In genomic region chr8:95738596-95738995, GRCm38 (mm10) we compare ENCODE assay signal across 10 mouse cellular contexts. TPM values are rescaled to one million over a fixed set of nuclear protein-coding genes. Genes with fewer than 3 reads are reported as not detected.
DNase-seq lines count a peak whose midpoint lies in the region; ATAC-seq lines count a peak whose summit lies in the region.
"Had no signal": no experiment of that assay in that cellular context is flagged by ENCODE, and none has a peak within 500 bp of the region (broad histone marks: within the 10 kb centered on the region; RNA-seq: fewer than 3 reads in every experiment).

No protein-coding gene starts in this region.

- DNase-seq in frontal cortex, postnatal 10 days (ENCODE audit: low spot score in 2 of 2) = no peak
- peak; percentile 19 for DNase-seq in layer of hippocampus, adult 9-11 months
- DNase-seq in layer of hippocampus, adult 8-10 months (ENCODE audit: low spot score in 2 of 2) = no peak
- DNase-seq in ES-CJ7 (ENCODE audit: low read depth, low spot score) = peak; percentile 56
- DNase-seq in right cerebral cortex, postnatal 25 days = no peak
- DNase-seq: cerebellum, adult 11-12 months; gastrocnemius, postnatal 14 days had no signal

- ATAC-seq in frontal cortex, adult (ENCODE audit: low TSS enrichment) = peak; percentile 90
- 0 out of 2 replicates have a peak, but pooled peaks have one; percentile 32 for ATAC-seq in common myeloid progenitor, adult 5-6 weeks (replicated peaks; ENCODE audit: low read depth, poor library complexity, severe bottlenecking)
- no peak for ATAC-seq in cerebellum, adult (ENCODE audit: insufficient number of reproducible peaks, low FRiP score, low TSS enrichment)

RNA-seq across cellular contexts. Expression of gene Setd6, which starts 22.9 kb away (rescaled TPM):
- 10 to 100 TPM; 18.7 to 27.8 (median 23.9) TPM for total RNA-seq in layer of hippocampus, adult 8-10 months (2022)
- 52.2 and 110 TPM in 2 replicates for total RNA-seq in common myeloid progenitor, adult 5-6 weeks (2017)

Comparison
In these comparisons a context has a peak if more than half of its experiments do, and no peak if none do; other contexts are left out.
1. DNase-seq: peak in layer of hippocampus, adult 9-11 months (single experiment) and ES-CJ7 (single experiment); none in frontal cortex, postnatal 10 days (0 of 2), layer of hippocampus, adult 8-10 months (0 of 2) and right cerebral cortex, postnatal 25 days (single experiment).